Comparison of ENCODE assay signal across 18 mouse cellular contexts in genomic region chr14:8348927-8349326, GRCm38 (mm10). TPM values are rescaled to one million over a fixed set of nuclear protein-coding genes. Genes with fewer than 3 reads are reported as not detected.
DNase-seq lines count a peak whose midpoint lies in the region; ATAC-seq and TF ChIP-seq lines count a peak whose summit lies in the region.
"Had no signal": no experiment of that assay in that cellular context is flagged by ENCODE, and none has a peak within 500 bp of the region (broad histone marks: within the 10 kb centered on the region; RNA-seq: fewer than 3 reads in every experiment).

No protein-coding gene starts in this region.

- no peak overlapping the region for H3K27ac ChIP-seq in hindbrain, postnatal 0 days
- no peak overlapping the region for H3K27ac ChIP-seq in hindbrain, embryonic 13.5 days
- no peak overlapping the region for H3K27ac ChIP-seq in lung, postnatal 0 days (ENCODE audit: low read length)
- H3K27ac ChIP-seq in stomach, embryonic 16.5 days (ENCODE audit: low read length), result no peak overlapping the region
- H3K27ac ChIP-seq: hindbrain, embryonic 15.5 days; limb, embryonic 12.5 days had no signal

- H3K9me3 ChIP-seq in hindbrain, postnatal 0 days (ENCODE audit: low read length), result no peaks in the 10 kb centered on the region
- no peaks in the 10 kb centered on the region for H3K9me3 ChIP-seq in hindbrain, embryonic 13.5 days
- H3K9me3 ChIP-seq in lung, postnatal 0 days (ENCODE audit: low read length), result no peaks in the 10 kb centered on the region
- H3K9me3 ChIP-seq in stomach, embryonic 16.5 days (replicated peaks; ENCODE audit: control insufficient read depth, low read length), result no peaks in the 10 kb centered on the region
- H3K9me3 ChIP-seq: hindbrain, embryonic 15.5 days; limb, embryonic 12.5 days had no signal

- no peak overlapping the region for H3K4me2 ChIP-seq in hindbrain, postnatal 0 days (ENCODE audit: low read depth, low read length)
- no peak overlapping the region for H3K4me2 ChIP-seq in hindbrain, embryonic 13.5 days
- no peak overlapping the region for H3K4me2 ChIP-seq in lung, postnatal 0 days (replicated peaks; ENCODE audit: low read depth, low read length)
- no peak overlapping the region for H3K4me2 ChIP-seq in stomach, embryonic 16.5 days (ENCODE audit: low read depth, low read length)
- H3K4me2 ChIP-seq: hindbrain, embryonic 15.5 days; limb, embryonic 12.5 days had no signal

- no peaks in the 10 kb centered on the region for H3K36me3 ChIP-seq in hindbrain, postnatal 0 days (ENCODE audit: insufficient read depth, low read length)
- H3K36me3 ChIP-seq in hindbrain, embryonic 13.5 days, result no peaks in the 10 kb centered on the region
- H3K36me3 ChIP-seq in lung, postnatal 0 days (ENCODE audit: insufficient read depth, low read length), result no peaks in the 10 kb centered on the region
- H3K36me3 ChIP-seq in stomach, embryonic 16.5 days (ENCODE audit: control insufficient read depth, insufficient read depth, low read length), result no peaks in the 10 kb centered on the region
- H3K36me3 ChIP-seq: hindbrain, embryonic 15.5 days; limb, embryonic 12.5 days had no signal

- 79% methylated on average over 9 of the region's 9 CpGs for WGBS in hindbrain, postnatal 0 days
- 75% methylated on average over 9 of the region's 9 CpGs for WGBS in hindbrain, embryonic 13.5 days
- 56% methylated on average over 9 of the region's 9 CpGs for WGBS in lung, postnatal 0 days
- WGBS in stomach, embryonic 16.5 days, result 68% methylated on average over 9 of the region's 9 CpGs

- H3K27me3 ChIP-seq in hindbrain, postnatal 0 days (ENCODE audit: insufficient read depth, low read length), result no peaks in the 10 kb centered on the region
- 0 out of 2 replicates have a peak, but pooled peaks cover 3% of the 10 kb centered on the region for H3K27me3 ChIP-seq in hindbrain, embryonic 13.5 days
- H3K27me3 ChIP-seq in lung, postnatal 0 days (replicated peaks; ENCODE audit: insufficient read depth, low read length), result no peaks in the 10 kb centered on the region
- no peaks in the 10 kb centered on the region for H3K27me3 ChIP-seq in stomach, embryonic 16.5 days (ENCODE audit: control insufficient read depth, insufficient read depth, low read length)
- H3K27me3 ChIP-seq: hindbrain, embryonic 15.5 days; limb, embryonic 12.5 days had no signal

- no peak for ATAC-seq in hindbrain, postnatal 0 days
- ATAC-seq in hindbrain, embryonic 13.5 days (ENCODE audit: low FRiP score), result no peak
- peak; percentile 48; the same call in 1 of the 2 replicates for ATAC-seq in lung, postnatal 0 days
- peak; percentile 35; the same call in 1 of the 2 replicates for ATAC-seq in stomach, embryonic 16.5 days (ENCODE audit: insufficient read depth, low FRiP score)

- H3K4me3 ChIP-seq in hindbrain, postnatal 0 days (ENCODE audit: low read length), result no peak overlapping the region
- H3K4me3 ChIP-seq in hindbrain, embryonic 13.5 days, result no peak overlapping the region
- no peak overlapping the region for H3K4me3 ChIP-seq in lung, postnatal 0 days (ENCODE audit: low read depth, low read length)
- no peak overlapping the region for H3K4me3 ChIP-seq in stomach, embryonic 16.5 days (replicated peaks; ENCODE audit: low read length)
- H3K4me3 ChIP-seq: hindbrain, embryonic 15.5 days; limb, embryonic 12.5 days had no signal

- no peaks in the 10 kb centered on the region for H3K4me1 ChIP-seq in hindbrain, postnatal 0 days (ENCODE audit: insufficient read depth, low read length)
- no peaks in the 10 kb centered on the region for H3K4me1 ChIP-seq in hindbrain, embryonic 13.5 days (replicated peaks)
- no peaks in the 10 kb centered on the region for H3K4me1 ChIP-seq in lung, postnatal 0 days (ENCODE audit: insufficient read depth, low read depth, low read length)
- H3K4me1 ChIP-seq in stomach, embryonic 16.5 days (ENCODE audit: control insufficient read depth, insufficient read depth, low read length), result no peaks in the 10 kb centered on the region
- H3K4me1 ChIP-seq: hindbrain, embryonic 15.5 days; limb, embryonic 12.5 days had no signal

- H3K9ac ChIP-seq in hindbrain, postnatal 0 days (replicated peaks; ENCODE audit: low read length), result no peak overlapping the region
- no peak overlapping the region for H3K9ac ChIP-seq in hindbrain, embryonic 13.5 days
- no peak overlapping the region for H3K9ac ChIP-seq in lung, postnatal 0 days (replicated peaks; ENCODE audit: low read depth)
- no peak overlapping the region for H3K9ac ChIP-seq in stomach, embryonic 16.5 days (ENCODE audit: low read length)
- H3K9ac ChIP-seq: hindbrain, embryonic 15.5 days; limb, embryonic 12.5 days had no signal

- DNase-seq in hindbrain, postnatal 0 days (ENCODE audit: low spot score), result no peak
- DNase-seq in lung, postnatal 0 days (ENCODE audit: low spot score), result peak; percentile 40
- no peak for DNase-seq in lung, postnatal 25 days (ENCODE audit: low spot score)
- DNase-seq in brain, adult 2 months (ENCODE audit: low read depth, low spot score), result peak; percentile 48
- no peak for DNase-seq in heart, adult 8-10 months (ENCODE audit: low spot score)
- no peak for DNase-seq in urinary bladder, adult 18-20 months (ENCODE audit: low spot score in 2 of 2)
- DNase-seq: adrenal gland, postnatal 10 days; cerebellum, adult 9-11 months; kidney, adult 2 months; lung, adult 18-20 months; spleen, adult 18-20 months had no signal

- no peak for TF ChIP-seq EP300 in lung, postnatal 0 days (IDR thresholded peaks at IDR 0.05)

- TF ChIP-seq CTCF in hindbrain, postnatal 0 days (IDR thresholded peaks at IDR 0.05; ENCODE audit: low read depth), result peak; percentile 35
- peak; percentile 45; the same call in 1 of the 2 replicates for TF ChIP-seq CTCF in lung, postnatal 0 days (IDR thresholded peaks at IDR 0.05)

RNA-seq across cellular contexts. Expression of gene Oit1, which starts 29.6 kb away (rescaled TPM):
- not detected in 2 replicates for total RNA-seq in hindbrain, postnatal 0 days (2014; rRNA removed)
- 0.15 TPM in 1 of 2 replicates, not detected in the other for polyA plus RNA-seq in hindbrain, postnatal 0 days (2015; fragmentation: Nextera tagmentation; extraction: Ambion mirVana)
- 0.13 TPM in 1 of 2 replicates, not detected in the other for polyA plus RNA-seq in hindbrain, embryonic 13.5 days (2015; fragmentation: Nextera tagmentation; extraction: Ambion mirVana)
- 2.6 and 2.7 TPM in 2 replicates for polyA plus RNA-seq in lung, postnatal 0 days (2015; fragmentation: Nextera tagmentation; extraction: Ambion mirVana)
- 27.6 and 39.6 TPM in 2 replicates for polyA plus RNA-seq in stomach, embryonic 16.5 days (2015; fragmentation: Nextera tagmentation; extraction: Ambion mirVana)
- total RNA-seq in heart, adult 8-10 months (2022), result under 1 TPM in 1 of 4 experiments, not detected in 3; 0.20 TPM
- total RNA-seq: adrenal gland, postnatal 10 days; left cerebral cortex, adult 18-20 months; megakaryocyte-erythroid progenitor cell, adult 5-6 weeks had no signal
- polyA plus RNA-seq: hindbrain, embryonic 15.5 days; limb, embryonic 12.5 days; neural tube, embryonic 14.5 days had no signal

RNA-seq across cellular contexts. Expression of gene Fam107a, which starts 31.1 kb away (rescaled TPM):
- 8.8 and 11.4 TPM in 2 replicates for total RNA-seq in hindbrain, postnatal 0 days (2014; rRNA removed)
- polyA plus RNA-seq in hindbrain, postnatal 0 days (2015; fragmentation: Nextera tagmentation; extraction: Ambion mirVana), result 0.80 and 0.83 TPM in 2 replicates
- 0.17 and 0.34 TPM in 2 replicates for polyA plus RNA-seq in hindbrain, embryonic 13.5 days (2015; fragmentation: Nextera tagmentation; extraction: Ambion mirVana)
- polyA plus RNA-seq in lung, postnatal 0 days (2015; fragmentation: Nextera tagmentation; extraction: Ambion mirVana), result 0.21 and 0.56 TPM in 2 replicates
- polyA plus RNA-seq in stomach, embryonic 16.5 days (2015; fragmentation: Nextera tagmentation; extraction: Ambion mirVana), result 0.25 and 0.55 TPM in 2 replicates
- 1 to 10 TPM; 7.5 to 8.8 (median 8.2) TPM for total RNA-seq in heart, adult 8-10 months (2022)
- total RNA-seq: megakaryocyte-erythroid progenitor cell, adult 5-6 weeks had no signal

Comparison
In these comparisons a context has a peak if more than half of its experiments do, and no peak if none do; other contexts are left out.
1. DNase-seq: peak in lung, postnatal 0 days (single experiment) and brain, adult 2 months (single experiment); none in hindbrain, postnatal 0 days (single experiment), lung, postnatal 25 days (single experiment), heart, adult 8-10 months (single experiment) and urinary bladder, adult 18-20 months (0 of 2).
2. ATAC-seq: peak in lung, postnatal 0 days (single experiment) and stomach, embryonic 16.5 days (single experiment); none in hindbrain, postnatal 0 days (single experiment) and hindbrain, embryonic 13.5 days (single experiment).